Mouse (Mus musculus) brain, embryonic 14.5 days (tissue): ENCODE results near the gene Ubash3a.

Experiments
- CTCF ChIP-seq: fragments of 200-500 bp; IDR thresholded peaks from 2 replicates; pipeline ENCODE4 v1.5.1; 2012; ENCODE audit warnings: inconsistent platforms, mild to moderate bottlenecking, moderate library complexity, borderline replicate concordance; ENCODE audit not compliant: insufficient read depth, insufficient read length; ENCODE audit errors: extremely low read depth
- POLR2A ChIP-seq: fragments of 200-500 bp; IDR thresholded peaks from 2 replicates; pipeline ENCODE4 v1.6.1; 2012; ENCODE audit warnings: mild to moderate bottlenecking, inconsistent platforms, borderline replicate concordance; ENCODE audit not compliant: poor library complexity, insufficient read depth, insufficient read length, severe bottlenecking; ENCODE audit errors: extremely low read depth

- TF ChIP-seq CTCF (no peak), POLR2A (no peak)
These were observed 14.3 kb upstream of the Ubash3a start for GRCm38 (mm10) chr17:31193360-31193759.
